Mouse (Mus musculus): ENCODE results near the gene Vmn1r230. TPM values are rescaled to one million over a fixed set of nuclear protein-coding genes. Genes with fewer than 3 reads are reported as not detected.

Gene Vmn1r230
- not detected in 2 replicates for polyA plus RNA-seq (2015; fragmentation: Nextera tagmentation; extraction: Ambion mirVana)

GRCm38 (mm10) chr17:20840144-20840543, at the start of gene Vmn1r230:
Gene Vmn1r230 (plus strand): TSS chr17:20840444.
- ATAC-seq: no peak
- H3K36me3 ChIP-seq (ENCODE audit: poor library complexity, severe bottlenecking): no peaks in the 10 kb centered on the region
- H3K9me3 ChIP-seq (replicated peaks): peaks cover 9% of the 10 kb centered on the region
- H3K4me1 ChIP-seq: no peaks in the 10 kb centered on the region
- H3K27me3 ChIP-seq: no peaks in the 10 kb centered on the region
- no peak within 1 kb of the TSS for H3K9ac ChIP-seq
- H3K4me2 ChIP-seq: no peak within 1 kb of the TSS
- no peak within 1 kb of the TSS for H3K4me3 ChIP-seq
- no peak within 1 kb of the TSS for H3K27ac ChIP-seq
- WGBS: 22% methylated on average over 1 of the region's 1 CpGs

GRCm38 (mm10) chr17:20811255-20811654, 29.0 kb upstream of the Vmn1r230 start, which contains the start of gene Vmn1r229:
Gene Vmn1r229 (plus strand): TSS chr17:20811555.
- Histone ChIP-seq H3K9ac (no peak within 1 kb of the TSS), H3K4me3 (no peak within 1 kb of the TSS), H3K27ac (no peak within 1 kb of the TSS), H3K4me2 (no peak within 1 kb of the TSS), H3K4me1 (no peaks in the 10 kb centered on the region), H3K27me3 (no peaks in the 10 kb centered on the region), H3K9me3 (replicated peaks) (peaks cover 26% of the 10 kb centered on the region), H3K36me3 (ENCODE audit: poor library complexity, severe bottlenecking) (no peaks in the 10 kb centered on the region)
- WGBS: 63% methylated on average over 1 of the region's 1 CpGs
- ATAC-seq: no peak

Other genes starting within 250 kb of the Vmn1r230 start
- gene Vmn2r110, start 244.0 kb upstream of the Vmn1r230 start, polyA plus RNA-seq (2015; fragmentation: Nextera tagmentation; extraction: Ambion mirVana): 0.03 TPM in 2 replicates
- gene Fpr-rs3, start 215.6 kb upstream of the Vmn1r230 start, polyA plus RNA-seq (2015; fragmentation: Nextera tagmentation; extraction: Ambion mirVana): not detected in 2 replicates
- gene Vmn1r226, start 157.6 kb upstream of the Vmn1r230 start, polyA plus RNA-seq (2015; fragmentation: Nextera tagmentation; extraction: Ambion mirVana): not detected in 2 replicates
- not detected in 2 replicates for gene Vmn1r227, start 110.6 kb upstream of the Vmn1r230 start, polyA plus RNA-seq (2015; fragmentation: Nextera tagmentation; extraction: Ambion mirVana)
- not detected in 2 replicates for gene Vmn1r228, start 54.3 kb upstream of the Vmn1r230 start, polyA plus RNA-seq (2015; fragmentation: Nextera tagmentation; extraction: Ambion mirVana)
- not detected in 2 replicates for gene Vmn1r229, start 28.9 kb upstream of the Vmn1r230 start, polyA plus RNA-seq (2015; fragmentation: Nextera tagmentation; extraction: Ambion mirVana)
- gene Vmn1r231, start 64.6 kb downstream of the Vmn1r230 start, polyA plus RNA-seq (2015; fragmentation: Nextera tagmentation; extraction: Ambion mirVana): not detected in 2 replicates
- gene Vmn1r232, start 79.3 kb downstream of the Vmn1r230 start, polyA plus RNA-seq (2015; fragmentation: Nextera tagmentation; extraction: Ambion mirVana): not detected in 2 replicates
- 517 and 579 TPM in 2 replicates for gene Ppp2r1a, start 104.9 kb downstream of the Vmn1r230 start, polyA plus RNA-seq (2015; fragmentation: Nextera tagmentation; extraction: Ambion mirVana)
- not detected in 2 replicates for gene Vmn1r233, start 156.0 kb downstream of the Vmn1r230 start, polyA plus RNA-seq (2015; fragmentation: Nextera tagmentation; extraction: Ambion mirVana)
- 19.0 and 21.6 TPM in 2 replicates for gene Zfp160, start 168.5 kb downstream of the Vmn1r230 start, polyA plus RNA-seq (2015; fragmentation: Nextera tagmentation; extraction: Ambion mirVana)

Measured in forebrain, embryonic 13.5 days (tissue).